In the genomic region with DNA sequence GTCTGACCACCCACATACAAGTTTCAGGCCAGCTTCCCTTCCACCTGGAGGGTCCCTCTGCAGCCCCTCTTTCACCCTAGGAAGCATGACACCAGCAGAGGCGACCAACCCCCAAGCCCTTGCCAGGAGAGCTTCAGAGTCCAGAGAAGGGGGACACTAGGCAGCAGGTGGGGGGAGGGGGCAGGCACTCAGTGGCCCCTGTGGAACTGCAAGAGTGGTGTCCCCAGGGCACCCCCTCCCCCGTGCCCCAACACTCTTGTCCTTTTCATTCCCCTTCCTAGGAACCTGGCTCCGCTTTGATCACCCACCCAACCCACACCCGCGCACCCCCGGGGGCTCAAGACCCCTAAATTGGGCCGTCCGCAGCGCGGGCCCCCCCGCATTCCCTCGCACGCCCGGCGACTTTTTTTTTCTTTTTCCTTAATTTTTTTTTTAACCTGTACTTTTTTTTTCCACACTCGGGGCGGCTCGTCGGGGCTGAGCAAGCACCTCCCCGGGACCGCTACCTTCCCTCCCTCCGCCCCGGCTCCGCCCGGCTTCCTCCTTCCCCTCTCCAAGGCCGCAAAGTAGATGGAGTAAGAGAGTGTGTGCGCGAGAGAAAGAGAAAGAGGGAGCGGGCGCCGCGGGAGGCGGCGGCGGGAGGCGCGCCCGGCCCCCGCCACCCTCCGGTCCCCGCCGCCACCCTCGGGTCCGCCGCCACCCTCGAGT, we compare ENCODE assay signal across 8 mouse cellular contexts. TPM values are rescaled to one million over a fixed set of nuclear protein-coding genes. Genes with fewer than 3 reads are reported as not detected.
A peak's percentile ranks its signal among the peaks of the same experiment; 100 is the strongest.
DNase-seq lines count a peak whose midpoint lies in the region; ATAC-seq lines count a peak whose summit lies in the region.

No protein-coding gene starts in this region.

- DNase-seq in A20 (ENCODE audit: low read depth, low spot score) = peak; percentile 10
- DNase-seq in cerebellum, adult 9-11 months = peak; percentile 67
- DNase-seq in lung, postnatal 25 days (ENCODE audit: low spot score) = peak; percentile 62
- DNase-seq in layer of hippocampus, adult 8-10 months (ENCODE audit: low spot score in 2 of 2) = no peak

- peak overlapping the region; percentile 85 for H3K9ac ChIP-seq in heart, embryonic 11.5 days (ENCODE audit: low read depth, low read length)
- peak overlapping the region; percentile 68 for H3K9ac ChIP-seq in kidney, embryonic 16.5 days (replicated peaks; ENCODE audit: low read length)
- peak overlapping the region; percentile 58 for H3K9ac ChIP-seq in stomach, embryonic 14.5 days (replicated peaks; ENCODE audit: low read depth, low read length)

- no peaks in the 10 kb centered on the region for H3K9me3 ChIP-seq in heart, embryonic 11.5 days (replicated peaks; ENCODE audit: control insufficient read depth, low read length)
- peaks cover 9% of the 10 kb centered on the region; the same call in 1 of the 2 replicates for H3K9me3 ChIP-seq in kidney, embryonic 16.5 days (ENCODE audit: low read length)
- H3K9me3 ChIP-seq in stomach, embryonic 14.5 days (ENCODE audit: control insufficient read depth, low read depth, low read length) = no peaks in the 10 kb centered on the region

- WGBS in heart, embryonic 11.5 days (ENCODE audit: insufficient replicate concordance) = 2% methylated on average over 25 of the region's 46 CpGs
- WGBS in kidney, embryonic 16.5 days = 1% methylated on average over 20 of the region's 46 CpGs
- 2% methylated on average over 25 of the region's 46 CpGs for WGBS in stomach, embryonic 14.5 days

- H3K4me3 ChIP-seq in heart, embryonic 11.5 days (ENCODE audit: low read depth, low read length) = peak overlapping the region; percentile 83
- peak overlapping the region; percentile 61 for H3K4me3 ChIP-seq in kidney, embryonic 16.5 days (ENCODE audit: low read length)
- H3K4me3 ChIP-seq in stomach, embryonic 14.5 days (ENCODE audit: low read depth, low read length) = peak overlapping the region; percentile 85

- peaks cover 7% of the 10 kb centered on the region for H3K4me1 ChIP-seq in heart, embryonic 11.5 days (ENCODE audit: control insufficient read depth, insufficient read depth, low read length)
- H3K4me1 ChIP-seq in kidney, embryonic 16.5 days (ENCODE audit: insufficient read depth, low read length) = peaks cover 5% of the 10 kb centered on the region; the same call in 1 of the 2 replicates
- no peaks in the 10 kb centered on the region for H3K4me1 ChIP-seq in stomach, embryonic 14.5 days (ENCODE audit: control insufficient read depth, insufficient read depth, low read length)

- peak overlapping the region; percentile 79 for H3K27ac ChIP-seq in heart, embryonic 11.5 days (ENCODE audit: low read depth, low read length)
- peak overlapping the region; percentile 69 for H3K27ac ChIP-seq in kidney, embryonic 16.5 days (ENCODE audit: low read length)
- H3K27ac ChIP-seq in stomach, embryonic 14.5 days (ENCODE audit: low read length) = peak overlapping the region; percentile 74; the same call in 1 of the 2 replicates

- H3K27me3 ChIP-seq in heart, embryonic 11.5 days (ENCODE audit: control insufficient read depth, insufficient read depth, low read length) = peaks cover 8% of the 10 kb centered on the region
- H3K27me3 ChIP-seq in kidney, embryonic 16.5 days (ENCODE audit: insufficient read depth, low read length) = no peaks in the 10 kb centered on the region
- no peaks in the 10 kb centered on the region for H3K27me3 ChIP-seq in stomach, embryonic 14.5 days (ENCODE audit: control insufficient read depth, insufficient read depth, low read length)

- ATAC-seq in CD4-positive, CD25-positive, alpha-beta regulatory T cell, adult 4 months = peak; percentile 36
- peak; percentile 50 for ATAC-seq in heart, embryonic 11.5 days (replicated peaks; ENCODE audit: insufficient number of reproducible peaks, low FRiP score, low TSS enrichment)
- peak; percentile 72 for ATAC-seq in kidney, embryonic 16.5 days (ENCODE audit: low FRiP score, low TSS enrichment)
- peak; percentile 64 for ATAC-seq in stomach, embryonic 14.5 days (ENCODE audit: insufficient number of reproducible peaks, insufficient read depth, low FRiP score, low read depth)

- H3K4me2 ChIP-seq in heart, embryonic 11.5 days = peak overlapping the region; percentile 70
- H3K4me2 ChIP-seq in kidney, embryonic 16.5 days (replicated peaks; ENCODE audit: low read depth, low read length) = peak overlapping the region; percentile 88
- H3K4me2 ChIP-seq in stomach, embryonic 14.5 days (replicated peaks; ENCODE audit: low read depth, low read length) = peak overlapping the region; percentile 75

- H3K36me3 ChIP-seq in heart, embryonic 11.5 days (ENCODE audit: control insufficient read depth, insufficient read depth, low read length) = peaks cover 2% of the 10 kb centered on the region; the same call in 1 of the 2 replicates
- H3K36me3 ChIP-seq in kidney, embryonic 16.5 days (ENCODE audit: insufficient read depth, low read length) = peaks cover 5% of the 10 kb centered on the region; the same call in 1 of the 2 replicates
- no peaks in the 10 kb centered on the region for H3K36me3 ChIP-seq in stomach, embryonic 14.5 days (ENCODE audit: control insufficient read depth, insufficient read depth, low read length)

RNA-seq across cellular contexts. Expression of a gene that starts 0.7 kb away (rescaled TPM):
- polyA plus RNA-seq in CD4-positive, CD25-positive, alpha-beta regulatory T cell, adult 4 months (2017; shearing (Covaris generic)) = 10 to 100 TPM; 11.2 to 18.0 TPM
- polyA plus RNA-seq in heart, embryonic 11.5 days (2014; fragmentation: Nextera tagmentation; extraction: Ambion mirVana) = 4.5 and 4.8 TPM in 2 replicates
- polyA plus RNA-seq in kidney, embryonic 16.5 days (2015; fragmentation: Nextera tagmentation; extraction: Ambion mirVana) = 9.6 and 9.9 TPM in 2 replicates
- polyA plus RNA-seq in stomach, embryonic 14.5 days (2014; fragmentation: Nextera tagmentation; extraction: Ambion mirVana) = 7.5 and 8.1 TPM in 2 replicates
- 10 to 100 TPM in 1 of 4 experiments, 1 to 10 TPM in 3; 9.2 to 10.3 (median 9.5) TPM for total RNA-seq in layer of hippocampus, adult 8-10 months (2022)

Comparison
In these comparisons a context has a peak if more than half of its experiments do, and no peak if none do; other contexts are left out.
1. DNase-seq: peak in A20 (single experiment), cerebellum, adult 9-11 months (single experiment) and lung, postnatal 25 days (single experiment); none in layer of hippocampus, adult 8-10 months (0 of 2).
2. Peak in every context shown above with its lines, with median percentiles within 50 percentile points of each other: ATAC-seq, H3K27ac ChIP-seq, H3K4me2 ChIP-seq, H3K4me3 ChIP-seq and H3K9ac ChIP-seq.